Mouse (Mus musculus): ENCODE results near the gene C1galt1.

GRCm38 (mm10) chr6:7847890-7848508, 3.4 kb downstream of the C1galt1 start:
- no peak for TF ChIP-seq ZNF384 (IDR thresholded peaks at IDR 0.05; ENCODE audit: low read depth, low read length)
- no peak for TF ChIP-seq MEF2A (IDR thresholded peaks at IDR 0.05; ENCODE audit: extremely low read depth, insufficient replicate concordance, low read depth, low read length, poor library complexity, severe bottlenecking)
- no peak for TF ChIP-seq MAFK (IDR thresholded peaks at IDR 0.05; ENCODE audit: borderline replicate concordance, low read depth, low read length)
- TF ChIP-seq RAD21 (IDR thresholded peaks at IDR 0.05; ENCODE audit: low read depth, low read length) = no peak
- no peak for TF ChIP-seq POLR2A (IDR thresholded peaks at IDR 0.05; ENCODE audit: control insufficient read depth in 1 of 2, insufficient read depth in 1 of 2, low read depth in 1 of 2, low read length in 2 of 2, poor library complexity in 1 of 2)
- no peak; a peak in 1 of 4 replicates for TF ChIP-seq EP300 (IDR thresholded peaks at IDR 0.05; ENCODE audit: low read depth in 1 of 2, low read length in 2 of 2)
